Mouse (Mus musculus) E14TG2a.4 (cell line): ENCODE results near the gene Rab26.

Experiments used
- CTCF ChIP-seq: conservative IDR thresholded peaks from 2 replicates; pipeline ENCODE4 v1.5.1; 2014; ENCODE audit warnings: low read length
- POU5F1 ChIP-seq: IDR thresholded peaks from 2 replicates; pipeline ENCODE4 v1.6.1; 2014; ENCODE audit warnings: low read length, borderline replicate concordance

DNA sequence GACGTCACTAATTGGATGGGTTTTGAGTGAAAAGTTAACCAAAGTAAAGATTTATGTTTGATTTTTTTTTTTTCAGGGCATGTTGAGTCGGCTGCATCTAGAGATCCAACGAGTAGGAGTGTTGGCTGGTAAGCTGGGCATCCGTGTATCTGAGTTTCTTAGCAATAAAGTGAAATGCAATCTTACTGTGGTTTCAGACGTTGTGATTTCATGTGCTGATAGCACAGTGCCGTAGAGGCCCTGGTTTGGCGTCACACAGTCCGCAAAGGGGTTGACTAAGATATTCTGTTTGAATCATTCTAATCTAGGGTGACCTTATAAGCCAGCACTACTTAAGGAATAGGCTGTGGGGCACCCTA, 5.5 kb downstream of the Rab26 start:
- TF ChIP-seq CTCF (no peak), POU5F1 (no peak)
